In the genomic region with DNA sequence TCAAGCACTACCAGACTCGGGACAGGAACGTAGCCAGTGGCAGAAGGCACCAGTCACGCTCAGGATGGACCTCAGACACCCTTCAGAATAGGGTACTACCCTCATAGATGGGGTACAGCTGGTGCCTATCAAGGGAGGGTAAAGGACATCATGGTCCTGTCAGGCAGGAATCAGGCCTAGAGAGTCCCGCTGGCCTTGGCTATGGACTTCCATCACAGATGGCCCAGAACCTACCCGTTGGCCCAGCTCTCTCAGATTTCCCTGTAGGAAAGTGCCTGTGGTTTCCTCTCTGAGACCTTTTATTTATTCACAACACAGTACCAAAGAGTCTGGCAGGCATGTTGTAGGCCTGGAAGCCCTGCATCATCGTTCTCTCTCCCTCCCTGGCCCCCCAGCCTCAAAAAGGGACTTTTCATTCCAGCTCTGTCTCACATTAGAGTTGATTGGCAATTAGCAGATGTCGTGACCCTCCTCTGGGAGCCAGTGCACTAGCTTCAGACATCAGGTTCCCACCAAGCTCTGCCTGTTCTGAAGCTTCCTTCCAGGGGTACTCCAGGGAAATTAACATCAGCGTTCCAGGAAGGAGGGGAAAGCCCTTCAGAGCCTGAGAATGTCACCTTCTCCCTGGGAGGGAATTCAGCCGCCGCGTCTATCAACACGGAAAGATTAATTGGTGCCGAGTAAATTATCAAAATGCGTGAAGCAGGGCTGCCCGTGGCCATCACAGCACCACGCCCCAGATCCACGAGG, we compare ENCODE assay signal across 19 mouse cellular contexts. TPM values are rescaled to one million over a fixed set of nuclear protein-coding genes. Genes with fewer than 3 reads are reported as not detected.
A peak's percentile ranks its signal among the peaks of the same experiment; 100 is the strongest.
DNase-seq lines count a peak whose midpoint lies in the region; ATAC-seq lines count a peak whose summit lies in the region.
"Had no signal": no experiment of that assay in that cellular context is flagged by ENCODE, and none has a peak within 500 bp of the region (broad histone marks: within the 10 kb centered on the region; RNA-seq: fewer than 3 reads in every experiment).

No protein-coding gene starts in this region.

- H3K4me3 ChIP-seq in forebrain, embryonic 13.5 days = no peak overlapping the region
- H3K4me3 ChIP-seq in forebrain, embryonic 16.5 days (replicated peaks; ENCODE audit: low read length) = no peak overlapping the region
- H3K4me3 ChIP-seq in hindbrain, embryonic 16.5 days (ENCODE audit: low read length) = no peak overlapping the region
- H3K4me3 ChIP-seq: erythroblast, embryonic 14.5 days; heart, embryonic 15.5 days; left cerebral cortex, adult 2 months; neural tube, embryonic 12.5 days had no signal

- peaks cover 33% of the 10 kb centered on the region for H3K27me3 ChIP-seq in forebrain, embryonic 13.5 days
- no peaks in the 10 kb centered on the region for H3K27me3 ChIP-seq in forebrain, embryonic 16.5 days (replicated peaks; ENCODE audit: control insufficient read depth, insufficient read depth, low read length)
- peaks cover 2% of the 10 kb centered on the region; the same call in 1 of the 2 replicates for H3K27me3 ChIP-seq in hindbrain, embryonic 16.5 days (replicated peaks; ENCODE audit: control insufficient read depth, insufficient read depth, low read length)
- H3K27me3 ChIP-seq: neural tube, embryonic 12.5 days had no signal

- H3K4me1 ChIP-seq in forebrain, embryonic 13.5 days = no peaks in the 10 kb centered on the region
- H3K4me1 ChIP-seq in forebrain, embryonic 16.5 days (replicated peaks; ENCODE audit: control insufficient read depth, insufficient read depth, low read length) = no peaks in the 10 kb centered on the region
- no peaks in the 10 kb centered on the region; the same call in 1 of the 2 replicates for H3K4me1 ChIP-seq in hindbrain, embryonic 16.5 days (ENCODE audit: control insufficient read depth, insufficient read depth, low read depth, low read length)

- WGBS in forebrain, embryonic 13.5 days = 58% methylated on average over 17 of the region's 17 CpGs
- WGBS in forebrain, embryonic 16.5 days = 51% methylated on average over 17 of the region's 17 CpGs
- 43% methylated on average over 17 of the region's 17 CpGs for WGBS in hindbrain, embryonic 16.5 days

- no peak overlapping the region for H3K27ac ChIP-seq in forebrain, embryonic 13.5 days
- no peak overlapping the region for H3K27ac ChIP-seq in forebrain, embryonic 16.5 days (ENCODE audit: low read length)
- H3K27ac ChIP-seq in hindbrain, embryonic 16.5 days (ENCODE audit: low read depth, low read length) = 0 out of 2 replicates have a peak overlapping the region, but pooled peaks have one; percentile 32
- H3K27ac ChIP-seq: heart, embryonic 15.5 days; left cerebral cortex, adult 2 months; neural tube, embryonic 12.5 days had no signal

- ATAC-seq in forebrain, embryonic 13.5 days = no peak
- no peak for ATAC-seq in forebrain, embryonic 16.5 days
- ATAC-seq in hindbrain, embryonic 16.5 days = peak; percentile 31; the same call in 1 of the 2 replicates
- ATAC-seq: lung, postnatal 0 days had no signal

- peak; percentile 9 for DNase-seq in cerebellum, adult 11 months
- DNase-seq in cerebellum, postnatal 36 days = peak; percentile 41 to 44
- DNase-seq in left cerebral cortex, adult 18-20 months (ENCODE audit: low spot score in 2 of 2) = no peak
- no peak for DNase-seq in thymus, postnatal 10 days (ENCODE audit: low spot score in 2 of 2)
- DNase-seq in layer of hippocampus, adult 9-11 months = no peak
- DNase-seq: adrenal gland, postnatal 10 days; gastrocnemius, postnatal 14 days; kidney, adult 11 months; kidney, postnatal 36 days; thymus, adult 2 months had no signal

- no peaks in the 10 kb centered on the region for H3K9me3 ChIP-seq in forebrain, embryonic 13.5 days (replicated peaks)
- no peaks in the 10 kb centered on the region for H3K9me3 ChIP-seq in forebrain, embryonic 16.5 days (ENCODE audit: control insufficient read depth, low read length)
- H3K9me3 ChIP-seq in hindbrain, embryonic 16.5 days (ENCODE audit: control insufficient read depth, low read length) = no peaks in the 10 kb centered on the region
- H3K9me3 ChIP-seq: heart, embryonic 15.5 days; neural tube, embryonic 12.5 days had no signal

- H3K9ac ChIP-seq in forebrain, embryonic 13.5 days = 0 out of 2 replicates have a peak overlapping the region, but pooled peaks have one; percentile 1
- no peak overlapping the region for H3K9ac ChIP-seq in forebrain, embryonic 16.5 days (replicated peaks; ENCODE audit: low read depth, low read length)
- H3K9ac ChIP-seq in hindbrain, embryonic 16.5 days (ENCODE audit: low read depth, low read length) = no peak overlapping the region
- H3K9ac ChIP-seq: heart, embryonic 15.5 days; neural tube, embryonic 12.5 days had no signal

- H3K4me2 ChIP-seq in forebrain, embryonic 13.5 days = no peak overlapping the region
- H3K4me2 ChIP-seq in forebrain, embryonic 16.5 days (ENCODE audit: low read length) = no peak overlapping the region
- no peak overlapping the region for H3K4me2 ChIP-seq in hindbrain, embryonic 16.5 days (ENCODE audit: low read length)
- H3K4me2 ChIP-seq: heart, embryonic 15.5 days; liver, embryonic 11.5 days; neural tube, embryonic 12.5 days had no signal

- H3K36me3 ChIP-seq in forebrain, embryonic 13.5 days (ENCODE audit: poor library complexity, severe bottlenecking) = no peaks in the 10 kb centered on the region
- no peaks in the 10 kb centered on the region for H3K36me3 ChIP-seq in forebrain, embryonic 16.5 days (ENCODE audit: control insufficient read depth, insufficient read depth)
- H3K36me3 ChIP-seq in hindbrain, embryonic 16.5 days (ENCODE audit: control insufficient read depth, insufficient read depth, low read length) = no peaks in the 10 kb centered on the region
- H3K36me3 ChIP-seq: heart, embryonic 15.5 days; neural tube, embryonic 12.5 days had no signal

RNA-seq across cellular contexts. Expression of gene Fgf3, which starts 40.7 kb away (rescaled TPM):
- polyA plus RNA-seq in forebrain, embryonic 13.5 days (2015; fragmentation: Nextera tagmentation; extraction: Ambion mirVana) = 2.0 and 2.3 TPM in 2 replicates
- polyA plus RNA-seq in forebrain, embryonic 16.5 days (2015; fragmentation: Nextera tagmentation; extraction: Ambion mirVana) = 2.1 and 3.5 TPM in 2 replicates
- polyA plus RNA-seq in hindbrain, embryonic 16.5 days (2015; fragmentation: Nextera tagmentation; extraction: Ambion mirVana) = 13.1 and 14.5 TPM in 2 replicates
- total RNA-seq in left cerebral cortex, adult 18-20 months (2021) = 1 to 10 TPM in 1 of 2 experiments, under 1 TPM in 1; 0.61 to 1.1 TPM
- total RNA-seq: gastrocnemius, postnatal 14 days had no signal
- polyA plus RNA-seq: heart, embryonic 15.5 days; lung, postnatal 0 days had no signal

RNA-seq across cellular contexts. Expression of gene Ano1, which starts 45.4 kb away (rescaled TPM):
- polyA plus RNA-seq in forebrain, embryonic 13.5 days (2015; fragmentation: Nextera tagmentation; extraction: Ambion mirVana) = 12.3 and 14.3 TPM in 2 replicates
- 8.0 and 9.4 TPM in 2 replicates for polyA plus RNA-seq in forebrain, embryonic 16.5 days (2015; fragmentation: Nextera tagmentation; extraction: Ambion mirVana)
- polyA plus RNA-seq in hindbrain, embryonic 16.5 days (2015; fragmentation: Nextera tagmentation; extraction: Ambion mirVana) = 5.2 and 5.7 TPM in 2 replicates
- 1 to 10 TPM; 2.5 to 4.1 TPM for total RNA-seq in left cerebral cortex, adult 18-20 months (2021)

RNA-seq across cellular contexts. Expression of gene Fgf4, which starts 50.0 kb away (rescaled TPM):
- polyA plus RNA-seq in forebrain, embryonic 13.5 days (2015; fragmentation: Nextera tagmentation; extraction: Ambion mirVana) = not detected in 2 replicates
- polyA plus RNA-seq in forebrain, embryonic 16.5 days (2015; fragmentation: Nextera tagmentation; extraction: Ambion mirVana) = not detected in 2 replicates
- polyA plus RNA-seq in hindbrain, embryonic 16.5 days (2015; fragmentation: Nextera tagmentation; extraction: Ambion mirVana) = not detected in 2 replicates
- total RNA-seq in left cerebral cortex, adult 18-20 months (2021) = not detected
- total RNA-seq: adrenal gland, postnatal 10 days; left cerebral cortex, adult 2 months had no signal
- polyA plus RNA-seq: erythroblast, embryonic 14.5 days; heart, embryonic 15.5 days; liver, embryonic 11.5 days; lung, postnatal 0 days had no signal

Comparison
In these comparisons a context has a peak if more than half of its experiments do, and no peak if none do; other contexts are left out.
1. DNase-seq: peak in cerebellum, adult 11 months (single experiment) and cerebellum, postnatal 36 days (2 of 2); none in left cerebral cortex, adult 18-20 months (0 of 2), thymus, postnatal 10 days (0 of 2) and layer of hippocampus, adult 9-11 months (single experiment).